Mouse (Mus musculus) limb, embryonic 14.5 days (tissue): ENCODE measurements around the gene Prex1. TPM values are rescaled to one million over a fixed set of nuclear protein-coding genes. Genes with fewer than 3 reads are reported as not detected.

Experiments used
- ATAC-seq: fragments of 200-750 bp; cut with Nextera tagmentation; 2 replicates; pipeline ENCODE4 v1.8.0; 2017; ENCODE audit warnings: low read depth, moderate number of reproducible peaks, moderate TSS enrichment; ENCODE audit not compliant: low FRiP score
- DNase-seq: peaks from one replicate; pipeline ENCODE4 v3.0.0-alpha.2; 2015; ENCODE audit warnings: low spot score
- H3K27ac ChIP-seq: fragments of 300-500 bp; sonication (generic); replicated peaks from 2 replicates; pipeline ENCODE4 v1.5.1; 2014; ENCODE audit warnings: low read depth, mild to moderate bottlenecking, low read length, moderate library complexity, mixed read lengths
- H3K27me3 ChIP-seq: fragments of 300-500 bp; sonication (generic); 2 replicates; pipeline ENCODE4 v1.6.1; 2014; ENCODE audit warnings: low read length, mixed read lengths; ENCODE audit not compliant: control insufficient read depth, insufficient read depth
- H3K36me3 ChIP-seq: fragments of 300-500 bp; sonication (generic); 2 replicates; pipeline ENCODE4 v1.6.1; 2014; ENCODE audit warnings: mild to moderate bottlenecking, low read length, moderate library complexity, mixed read lengths; ENCODE audit not compliant: control insufficient read depth, insufficient read depth
- H3K4me1 ChIP-seq: fragments of 300-500 bp; sonication (generic); 2 replicates; pipeline ENCODE4 v1.6.1; 2014; ENCODE audit warnings: antibody characterized with exemption, low read length, mixed read lengths; ENCODE audit not compliant: control insufficient read depth, insufficient read depth
- H3K4me2 ChIP-seq: fragments of 300-500 bp; sonication (generic); replicated peaks from 2 replicates; pipeline ENCODE4 v1.6.1; 2014; ENCODE audit warnings: low read depth, mild to moderate bottlenecking, low read length, moderate library complexity; ENCODE audit not compliant: severe bottlenecking
- H3K4me3 ChIP-seq: fragments of 300-500 bp; sonication (generic); replicated peaks from 2 replicates; pipeline ENCODE4 v1.5.1; 2014; ENCODE audit warnings: low read length
- H3K9ac ChIP-seq: fragments of 300-500 bp; sonication (generic); 2 replicates; pipeline ENCODE4 v1.6.1; 2014; ENCODE audit warnings: mild to moderate bottlenecking, low read depth, low read length, moderate library complexity; ENCODE audit not compliant: severe bottlenecking
- H3K9me3 ChIP-seq: fragments of 300-500 bp; sonication (generic); 2 replicates; pipeline ENCODE4 v1.6.1; 2016; ENCODE audit warnings: low read length; ENCODE audit not compliant: control insufficient read depth
- POLR2A ChIP-seq: fragments of 200-500 bp; IDR thresholded peaks from 2 replicates; pipeline ENCODE4 v1.8.0; 2012; ENCODE audit warnings: inconsistent platforms, mild to moderate bottlenecking, moderate library complexity, borderline replicate concordance; ENCODE audit not compliant: insufficient read depth, insufficient read length; ENCODE audit errors: extremely low read depth
- WGBS: fragments of 180-500 bp; shearing (Covaris S2); extraction: QIAGEN DNeasy Blood & Tissue Kit; methylation state at CpG from one replicate; pipeline ENCODE4 v1.1.7; 2014; 5-methylcytosine and 5-hydroxymethylcytosine counted together
- polyA plus RNA-seq, 2 experiments: library from polyadenylated mRNA; depleted of rRNA in 1 of 2; stranded (reverse) in 1 of 2; unstranded in 1 of 2; fragments of >200 nt; fragmentation: Nextera tagmentation in 1 of 2; extraction: Ambion mirVana in 1 of 2; gene quantifications; 2 replicates each; pipeline versions ENCODE4 v1.2.1 to v1.2.3; 2012 to 2014

The Prex1 gene
- polyA plus RNA-seq, 2 experiments: 20.1 to 27.9 TPM

DNA sequence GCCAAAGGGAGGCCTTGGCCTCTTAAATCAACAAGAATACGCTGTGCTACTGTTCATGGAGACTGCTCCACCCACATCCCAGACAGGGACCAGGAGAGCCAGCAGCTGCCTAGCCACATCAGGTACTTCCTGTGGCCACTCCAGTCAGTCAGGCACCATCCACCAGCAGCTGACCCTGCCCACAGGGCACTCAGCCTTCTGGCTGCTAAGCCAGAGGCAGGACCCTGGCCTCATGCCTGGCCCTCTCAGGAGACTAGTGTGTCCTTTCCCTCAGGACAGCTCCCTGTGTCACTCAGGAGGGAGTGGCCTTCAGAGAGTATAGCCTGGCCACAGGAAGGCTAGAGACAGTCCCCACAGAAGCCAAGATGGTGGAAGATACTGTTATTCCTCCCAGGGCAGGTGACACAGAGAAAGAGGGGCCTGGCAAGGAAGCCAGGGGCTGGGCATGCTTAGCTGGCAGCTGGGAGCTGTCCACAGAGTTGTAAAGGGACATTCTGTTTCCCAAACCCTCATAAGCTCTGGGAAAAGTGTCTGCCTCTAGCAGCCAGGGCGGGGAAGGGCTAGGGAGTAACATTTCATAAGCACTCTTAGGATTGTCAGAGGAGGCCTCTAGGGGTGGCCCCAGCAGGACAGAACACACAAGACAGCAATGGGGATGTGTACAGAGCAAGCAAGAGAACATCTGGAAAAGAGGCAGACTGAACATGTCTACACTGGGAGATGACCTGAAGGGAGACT is 98.1 kb downstream of the Prex1 start:
- H3K36me3 ChIP-seq: 0 out of 2 replicates have a peak, but pooled peaks cover 18% of the 10 kb centered on the region
- no peak overlapping the region for H3K4me3 ChIP-seq
- H3K4me2 ChIP-seq: no peak overlapping the region
- H3K4me1 ChIP-seq: no peaks in the 10 kb centered on the region
- H3K9me3 ChIP-seq: no peaks in the 10 kb centered on the region
- no peaks in the 10 kb centered on the region for H3K27me3 ChIP-seq
- H3K9ac ChIP-seq: no peak overlapping the region
- H3K27ac ChIP-seq: no peak overlapping the region
- 82% methylated on average over 2 of the region's 2 CpGs for WGBS
- no peak for ATAC-seq
- no peak for TF ChIP-seq POLR2A
- no peak for DNase-seq

DNA sequence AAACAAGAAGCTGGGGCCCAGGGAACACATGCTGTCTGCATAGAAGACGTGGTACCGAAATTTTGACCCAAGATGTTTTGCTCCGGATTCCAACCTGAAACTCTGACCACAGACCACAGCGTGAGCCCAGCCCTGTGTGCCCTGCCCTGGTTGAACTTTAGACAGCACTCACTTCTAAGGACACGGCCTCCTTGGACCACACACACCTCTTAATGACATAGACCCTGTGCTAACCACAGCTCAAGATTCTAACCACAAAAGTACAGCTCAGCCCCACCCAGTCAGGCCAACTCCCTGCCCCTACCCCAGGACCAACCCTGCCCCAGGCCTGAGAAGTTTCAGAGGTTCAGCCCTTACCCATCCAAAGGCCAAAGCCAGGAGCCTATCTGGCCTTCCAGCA is 103.4 kb downstream of the Prex1 start:
- 0 out of 2 replicates have a peak, but pooled peaks cover 9% of the 10 kb centered on the region for H3K36me3 ChIP-seq
- no peak overlapping the region for H3K4me2 ChIP-seq
- ATAC-seq (no peak), DNase-seq (no peak)
- no peak overlapping the region for H3K4me3 ChIP-seq
- peaks cover 19% of the 10 kb centered on the region for H3K4me1 ChIP-seq
- 68% methylated on average over 5 of the region's 5 CpGs for WGBS
- H3K9ac ChIP-seq: no peak overlapping the region
- no peaks in the 10 kb centered on the region for H3K9me3 ChIP-seq
- H3K27me3 ChIP-seq: no peaks in the 10 kb centered on the region
- no peak for TF ChIP-seq POLR2A
- H3K27ac ChIP-seq: no peak overlapping the region

DNA sequence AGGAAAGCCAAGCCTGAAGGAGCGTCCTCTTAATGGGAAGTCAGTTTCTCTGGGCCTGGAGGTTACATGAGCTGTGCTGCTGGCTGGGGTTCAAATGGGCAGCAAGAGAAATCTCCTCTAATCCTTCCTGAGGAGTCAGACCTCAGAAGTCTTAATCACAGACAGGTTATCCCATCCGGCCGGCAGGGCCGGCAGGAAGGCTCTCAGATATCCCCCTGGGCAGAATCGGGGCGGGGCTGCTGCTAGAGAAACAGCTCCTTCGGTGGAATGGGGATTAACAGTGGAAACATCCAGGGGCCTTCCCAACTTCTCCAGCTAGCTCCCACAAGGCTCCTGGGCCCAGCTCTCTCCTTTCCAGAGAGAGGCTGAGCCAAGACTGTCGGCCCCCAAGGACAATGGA is 105.1 kb downstream of the Prex1 start:
- DNase-seq (peak; percentile 57), ATAC-seq (peak; percentile 48; the same call in 1 of the 2 replicates)
- TF ChIP-seq POLR2A: no peak
- no peak overlapping the region for H3K4me2 ChIP-seq
- 23% methylated on average over 8 of the region's 8 CpGs for WGBS
- no peak overlapping the region for H3K27ac ChIP-seq
- H3K27me3 ChIP-seq: no peaks in the 10 kb centered on the region
- 0 out of 2 replicates have a peak, but pooled peaks cover 9% of the 10 kb centered on the region for H3K36me3 ChIP-seq
- H3K9ac ChIP-seq: no peak overlapping the region
- no peaks in the 10 kb centered on the region for H3K9me3 ChIP-seq
- peaks cover 23% of the 10 kb centered on the region for H3K4me1 ChIP-seq
- no peak overlapping the region for H3K4me3 ChIP-seq

DNA sequence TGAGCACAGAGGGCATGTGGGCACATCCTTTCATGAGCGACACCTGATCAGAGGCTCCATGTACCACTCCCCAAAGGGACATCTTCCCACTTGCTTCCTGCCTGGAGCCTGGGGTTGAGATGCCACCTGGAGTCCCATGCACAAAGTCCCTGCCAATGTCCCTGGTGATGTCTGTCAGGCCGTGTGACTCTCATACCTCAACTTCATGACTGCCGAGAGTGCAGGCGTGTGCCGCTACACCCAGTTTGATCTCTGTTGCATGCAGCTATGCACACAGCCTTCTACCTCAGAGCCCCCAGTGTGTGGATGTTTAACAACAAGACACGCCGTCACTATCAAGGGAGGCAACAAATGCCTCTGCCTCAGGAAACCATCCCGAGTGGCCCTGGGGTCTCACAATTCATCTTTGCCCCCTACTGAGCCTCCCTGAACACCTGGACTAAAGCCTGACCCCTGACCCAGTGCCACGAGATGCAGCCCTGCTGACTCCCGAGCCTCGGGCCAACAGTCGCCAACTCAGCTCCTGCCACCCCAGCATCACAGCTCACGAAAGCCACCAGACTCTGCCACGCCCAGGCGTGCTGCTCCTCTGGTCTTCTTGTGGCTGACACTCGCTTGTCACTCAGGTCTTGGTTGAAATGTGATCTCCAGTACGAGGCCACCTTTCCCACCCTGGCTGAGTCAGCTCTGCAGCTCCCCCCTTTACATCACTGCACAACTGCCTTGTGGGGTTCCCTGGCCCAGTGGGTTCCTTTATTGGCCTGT is 107.0 kb downstream of the Prex1 start:
- ATAC-seq: no peak
- Histone ChIP-seq H3K4me3 (no peak overlapping the region), H3K27me3 (no peaks in the 10 kb centered on the region), H3K36me3 (peaks cover 19% of the 10 kb centered on the region; the same call in 1 of the 2 replicates), H3K9me3 (no peaks in the 10 kb centered on the region), H3K27ac (no peak overlapping the region), H3K9ac (no peak overlapping the region), H3K4me1 (peaks cover 23% of the 10 kb centered on the region), H3K4me2 (no peak overlapping the region)
- no peak for TF ChIP-seq POLR2A
- 64% methylated on average over 17 of the region's 17 CpGs for WGBS
- no peak for DNase-seq

DNA sequence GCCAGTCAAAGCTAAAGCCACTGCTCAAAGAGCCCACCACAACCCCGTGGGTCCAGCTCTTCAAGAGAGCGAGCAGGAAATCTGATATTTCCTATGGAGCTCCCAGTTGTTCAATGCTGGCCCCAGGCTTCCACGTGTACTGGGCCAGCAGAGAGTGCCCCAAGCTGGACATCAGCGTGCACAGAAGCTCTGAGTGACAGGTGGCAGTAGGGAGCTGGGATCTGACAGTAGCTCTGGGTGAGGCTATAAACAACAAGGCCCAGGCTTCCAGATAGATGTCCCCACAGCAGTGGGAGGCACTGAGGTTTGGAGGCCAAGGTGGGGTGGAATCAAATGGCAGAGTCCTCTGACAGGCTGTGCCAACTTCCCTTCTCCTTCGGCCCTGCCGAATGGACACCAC is 107.6 kb downstream of the Prex1 start:
- H3K9ac ChIP-seq: no peak overlapping the region
- no peak for TF ChIP-seq POLR2A
- peaks cover 25% of the 10 kb centered on the region for H3K36me3 ChIP-seq
- no peak overlapping the region for H3K4me3 ChIP-seq
- no peak overlapping the region for H3K4me2 ChIP-seq
- H3K9me3 ChIP-seq: no peaks in the 10 kb centered on the region
- WGBS: 38% methylated on average over 6 of the region's 6 CpGs
- H3K27ac ChIP-seq: no peak overlapping the region
- H3K4me1 ChIP-seq: peaks cover 23% of the 10 kb centered on the region
- DNase-seq: no peak
- H3K27me3 ChIP-seq: no peaks in the 10 kb centered on the region
- 0 out of 2 replicates have a peak, but pooled peaks have one; percentile 29 for ATAC-seq
